Mouse (Mus musculus) embryonic facial prominence, embryonic 15.5 days (tissue): ENCODE results near the gene Cbll1. TPM values are rescaled to one million over a fixed set of nuclear protein-coding genes. Genes with fewer than 3 reads are reported as not detected.

ENCODE experiments used
- ATAC-seq: fragments of 200-750 bp; cut with Nextera tagmentation; 2 replicates; pipeline ENCODE4 v1.8.0; 2017; ENCODE audit warnings: low read depth, moderate TSS enrichment; ENCODE audit not compliant: insufficient number of reproducible peaks, low FRiP score, low TSS enrichment
- H3K27ac ChIP-seq: fragments of 300-500 bp; sonication (generic); replicated peaks from 2 replicates; pipeline ENCODE4 v1.5.1; 2015; ENCODE audit warnings: mild to moderate bottlenecking, inconsistent platforms
- H3K27me3 ChIP-seq: fragments of 300-500 bp; sonication (generic); 2 replicates; pipeline ENCODE4 v1.6.1; 2015; ENCODE audit warnings: inconsistent platforms
- H3K36me3 ChIP-seq: fragments of 300-500 bp; sonication (generic); 2 replicates; pipeline ENCODE4 v1.6.1; 2015; ENCODE audit warnings: mild to moderate bottlenecking, inconsistent platforms
- H3K4me1 ChIP-seq: fragments of 300-500 bp; sonication (generic); 2 replicates; pipeline ENCODE4 v1.6.1; 2015; ENCODE audit warnings: inconsistent platforms
- H3K4me2 ChIP-seq: fragments of 300-500 bp; sonication (generic); replicated peaks from 2 replicates; pipeline ENCODE4 v1.6.1; 2015; ENCODE audit warnings: mild to moderate bottlenecking, inconsistent platforms
- H3K4me3 ChIP-seq: fragments of 300-500 bp; sonication (generic); replicated peaks from 2 replicates; pipeline ENCODE4 v1.5.1; 2015; ENCODE audit warnings: mild to moderate bottlenecking, inconsistent platforms
- H3K9ac ChIP-seq: fragments of 300-500 bp; sonication (generic); 2 replicates; pipeline ENCODE4 v1.6.1; 2015; ENCODE audit warnings: inconsistent platforms
- H3K9me3 ChIP-seq: fragments of 300-500 bp; sonication (generic); replicated peaks from 2 replicates; pipeline ENCODE4 v1.6.1; 2016; ENCODE audit warnings: inconsistent platforms
- WGBS: fragments of 180-500 bp; shearing (Covaris S2); methylation state at CpG from one replicate; pipeline ENCODE4 v1.1.7; 2015; 5-methylcytosine and 5-hydroxymethylcytosine counted together
- polyA plus RNA-seq: library from polyadenylated mRNA; unstranded; fragments of >200 nt; fragmentation: Nextera tagmentation; extraction: Ambion mirVana; gene quantifications from 2 replicates; pipeline ENCODE4 v1.2.1, GENCODE M21; 2015

Gene Cbll1
- polyA plus RNA-seq, 1 experiment from 2014 or later: 14.9 TPM

DNA sequence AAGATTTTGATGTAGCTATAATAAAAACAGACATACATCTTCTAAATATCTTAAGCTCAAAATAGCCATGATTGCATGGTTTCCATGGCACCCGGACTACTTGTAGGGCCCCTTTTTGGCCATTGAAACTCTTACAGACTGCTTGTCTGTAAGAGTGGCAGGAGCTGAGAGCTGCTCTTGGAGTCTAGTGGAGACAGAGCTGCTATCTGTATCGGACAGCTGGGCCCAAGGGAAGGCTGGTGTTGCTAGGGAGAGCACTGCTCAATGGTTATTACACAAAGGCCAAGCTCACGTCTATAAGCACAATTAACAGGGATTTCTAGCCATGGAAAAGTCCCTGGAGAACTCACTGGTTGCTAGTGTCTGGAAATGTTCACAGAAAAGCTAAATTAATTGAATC, 22.0 kb upstream of the Cbll1 start:
- Histone ChIP-seq H3K9ac (no peak overlapping the region), H3K27ac (no peak overlapping the region), H3K9me3 (no peaks in the 10 kb centered on the region), H3K4me3 (no peak overlapping the region), H3K4me1 (no peaks in the 10 kb centered on the region), H3K36me3 (no peaks in the 10 kb centered on the region), H3K4me2 (no peak overlapping the region), H3K27me3 (no peaks in the 10 kb centered on the region)
- ATAC-seq: no peak
- 69% methylated on average over 3 of the region's 3 CpGs for WGBS

DNA sequence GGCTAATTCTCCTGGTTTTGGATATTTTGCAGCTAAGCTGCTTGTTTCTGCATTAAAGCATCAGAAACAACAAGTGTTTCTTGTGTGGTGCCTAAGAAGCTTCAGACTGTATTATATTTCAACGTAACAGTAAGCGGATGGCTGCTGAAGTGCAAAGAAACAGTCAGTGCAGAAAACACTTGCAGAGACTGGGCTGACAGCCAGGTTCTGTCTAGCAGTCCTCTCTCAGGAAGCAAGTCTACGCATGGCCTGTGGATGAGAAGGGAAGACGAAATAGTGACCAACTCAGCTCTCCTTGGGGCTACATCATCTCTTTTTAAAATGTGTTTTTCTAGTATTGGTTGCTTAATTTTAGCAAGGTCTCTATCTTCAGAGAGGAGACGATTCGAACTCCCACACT, 20.7 kb upstream of the Cbll1 start:
- ATAC-seq: no peak
- 42% methylated on average over 6 of the region's 6 CpGs for WGBS
- Histone ChIP-seq H3K36me3 (no peaks in the 10 kb centered on the region), H3K9me3 (no peaks in the 10 kb centered on the region), H3K4me2 (no peak overlapping the region), H3K9ac (no peak overlapping the region), H3K4me3 (no peak overlapping the region), H3K27ac (no peak overlapping the region), H3K4me1 (no peaks in the 10 kb centered on the region), H3K27me3 (no peaks in the 10 kb centered on the region)

GRCm38 (mm10) chr12:31513724-31514503, 14.5 kb upstream of the Cbll1 start:
- Histone ChIP-seq H3K9me3 (no peaks in the 10 kb centered on the region), H3K27me3 (no peaks in the 10 kb centered on the region), H3K9ac (no peak overlapping the region), H3K4me1 (no peaks in the 10 kb centered on the region), H3K36me3 (no peaks in the 10 kb centered on the region), H3K4me3 (no peak overlapping the region), H3K4me2 (no peak overlapping the region), H3K27ac (no peak overlapping the region)
- 70% methylated on average over 6 of the region's 6 CpGs for WGBS
- no peak for ATAC-seq

DNA sequence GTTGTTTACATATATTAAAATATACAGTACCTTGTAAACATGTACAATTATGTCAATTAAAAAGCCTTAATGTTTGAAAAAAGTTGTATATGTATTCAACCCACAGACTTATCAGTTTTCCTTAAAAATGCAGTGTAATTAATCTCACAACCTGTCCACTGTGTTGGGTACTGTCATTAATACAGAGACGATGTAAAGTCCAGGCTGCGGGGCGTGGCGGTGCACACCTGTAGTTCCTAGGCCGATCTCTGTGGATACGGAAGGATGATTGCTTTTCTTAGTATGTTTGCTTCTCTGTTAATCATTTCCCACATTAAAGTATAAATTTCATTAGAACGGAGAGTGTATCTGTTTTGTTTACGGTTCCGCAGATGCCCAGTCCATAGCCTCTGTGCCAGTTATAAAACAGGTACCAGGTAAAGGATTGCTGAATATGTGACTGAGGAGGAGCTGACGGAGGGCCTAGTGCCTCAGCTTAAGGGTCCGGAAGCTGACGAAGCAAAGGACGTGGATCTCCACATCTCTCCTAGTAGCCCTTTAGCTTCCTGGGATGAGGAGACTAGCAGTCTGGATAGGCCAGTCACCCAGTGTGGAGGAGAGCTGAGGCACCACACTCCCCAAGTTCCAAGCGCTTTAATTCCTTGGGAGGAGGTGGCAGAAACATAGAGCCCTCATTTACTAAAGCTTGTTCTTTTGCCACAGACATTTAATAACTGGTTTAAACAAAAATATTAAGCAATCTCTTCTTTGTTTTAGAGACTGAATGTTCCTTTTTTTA, 13.4 kb upstream of the Cbll1 start:
- Histone ChIP-seq H3K9me3 (no peaks in the 10 kb centered on the region), H3K4me1 (no peaks in the 10 kb centered on the region), H3K4me3 (no peak overlapping the region), H3K36me3 (no peaks in the 10 kb centered on the region), H3K9ac (no peak overlapping the region), H3K27me3 (no peaks in the 10 kb centered on the region; the same call in 1 of the 2 replicates), H3K27ac (no peak overlapping the region), H3K4me2 (no peak overlapping the region)
- no peak for ATAC-seq
- 88% methylated on average over 14 of the region's 14 CpGs for WGBS

- no peaks in the 10 kb centered on the region; the same call in 1 of the 2 replicates for H3K27me3 ChIP-seq
- no peaks in the 10 kb centered on the region for H3K9me3 ChIP-seq
- no peaks in the 10 kb centered on the region for H3K36me3 ChIP-seq
- no peak for ATAC-seq
- no peak overlapping the region for H3K4me2 ChIP-seq
- H3K9ac ChIP-seq: no peak overlapping the region
- 14% methylated on average over 5 of the region's 5 CpGs for WGBS
- no peak overlapping the region for H3K27ac ChIP-seq
- H3K4me1 ChIP-seq: no peaks in the 10 kb centered on the region
- no peak overlapping the region for H3K4me3 ChIP-seq
Measured at GRCm38 (mm10) chr12:31511218-31511617, 11.8 kb upstream of the Cbll1 start.

GRCm38 (mm10) chr12:31508496-31508895, 9.1 kb upstream of the Cbll1 start:
- Histone ChIP-seq H3K4me3 (no peak overlapping the region), H3K36me3 (no peaks in the 10 kb centered on the region), H3K9ac (no peak overlapping the region), H3K9me3 (no peaks in the 10 kb centered on the region), H3K27me3 (no peaks in the 10 kb centered on the region; the same call in 1 of the 2 replicates), H3K4me1 (no peaks in the 10 kb centered on the region), H3K4me2 (no peak overlapping the region), H3K27ac (no peak overlapping the region)
- ATAC-seq: no peak
- 85% methylated on average over 6 of the region's 6 CpGs for WGBS

- WGBS: 37% methylated on average over 6 of the region's 6 CpGs
- H3K4me1 ChIP-seq: no peaks in the 10 kb centered on the region
- H3K36me3 ChIP-seq: no peaks in the 10 kb centered on the region
- no peak overlapping the region for H3K27ac ChIP-seq
- H3K9ac ChIP-seq: no peak overlapping the region
- no peaks in the 10 kb centered on the region for H3K9me3 ChIP-seq
- H3K4me2 ChIP-seq: no peak overlapping the region
- H3K4me3 ChIP-seq: no peak overlapping the region
- no peaks in the 10 kb centered on the region; the same call in 1 of the 2 replicates for H3K27me3 ChIP-seq
- no peak for ATAC-seq
Measured at GRCm38 (mm10) chr12:31507718-31508364, 8.4 kb upstream of the Cbll1 start.

DNA sequence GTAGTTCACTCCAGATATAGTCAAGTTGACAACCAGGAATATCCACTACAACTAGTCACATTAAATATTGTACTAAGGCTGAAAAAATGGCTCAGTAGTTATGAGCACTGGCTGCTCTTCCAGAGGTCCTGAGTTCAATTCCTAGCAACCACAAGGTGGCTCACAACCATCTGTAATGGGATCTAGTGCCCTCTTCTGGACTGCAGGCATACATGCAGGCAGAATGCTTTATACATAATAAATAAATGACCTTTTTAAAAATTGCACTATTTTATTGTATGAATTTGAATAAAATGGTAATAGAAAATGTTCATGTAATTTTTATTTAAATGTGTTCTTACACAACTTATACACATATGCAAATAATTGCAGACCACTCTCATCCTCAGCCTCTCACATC, 3.8 kb upstream of the Cbll1 start:
- H3K9ac ChIP-seq: no peak overlapping the region
- no peak overlapping the region for H3K4me3 ChIP-seq
- no peaks in the 10 kb centered on the region for H3K9me3 ChIP-seq
- peaks cover 9% of the 10 kb centered on the region for H3K4me1 ChIP-seq
- no peak overlapping the region for H3K4me2 ChIP-seq
- no peaks in the 10 kb centered on the region for H3K27me3 ChIP-seq
- no peaks in the 10 kb centered on the region for H3K36me3 ChIP-seq
- ATAC-seq: no peak
- no peak overlapping the region for H3K27ac ChIP-seq

- Histone ChIP-seq H3K9ac (no peak overlapping the region), H3K36me3 (no peaks in the 10 kb centered on the region), H3K4me1 (peaks cover 14% of the 10 kb centered on the region), H3K4me3 (no peak overlapping the region), H3K27ac (no peak overlapping the region), H3K9me3 (no peaks in the 10 kb centered on the region), H3K27me3 (no peaks in the 10 kb centered on the region), H3K4me2 (no peak overlapping the region)
- WGBS: 47% methylated on average over 4 of the region's 4 CpGs
- ATAC-seq: no peak
Measured at GRCm38 (mm10) chr12:31501266-31501665, 1.9 kb upstream of the Cbll1 start.

DNA sequence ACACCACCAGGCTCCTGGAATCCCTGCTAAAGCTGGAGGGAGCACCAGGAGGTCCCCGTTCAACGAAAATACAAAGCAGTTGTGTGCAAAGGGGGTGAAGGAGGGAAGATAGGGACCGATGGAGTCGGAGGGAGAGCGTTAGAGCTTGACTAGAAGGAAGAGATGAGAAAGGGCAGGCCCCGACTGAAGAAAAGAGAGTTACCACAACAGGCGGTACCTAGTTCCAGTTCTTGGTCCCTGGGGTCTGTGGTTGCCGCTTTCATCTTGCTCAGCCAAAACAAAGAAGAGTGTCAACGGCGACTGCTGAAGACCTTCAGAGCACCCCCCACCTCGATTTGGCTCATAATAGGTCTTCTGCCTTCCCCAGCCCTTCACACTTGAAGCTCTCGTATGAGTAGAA, 780 bp upstream of the Cbll1 start:
- Histone ChIP-seq H3K27me3 (no peaks in the 10 kb centered on the region), H3K36me3 (no peaks in the 10 kb centered on the region), H3K9me3 (no peaks in the 10 kb centered on the region), H3K9ac (peak overlapping the region; percentile 26), H3K4me3 (peak overlapping the region; percentile 97), H3K4me1 (peaks cover 14% of the 10 kb centered on the region), H3K4me2 (peak overlapping the region; percentile 82), H3K27ac (peak overlapping the region; percentile 94)
- peak; percentile 4; the same call in 1 of the 2 replicates for ATAC-seq
- 5% methylated on average over 12 of the region's 12 CpGs for WGBS

- under 1% methylated on average over 25 of the region's 25 CpGs for WGBS
- ATAC-seq: no peak
- peak overlapping the region; percentile 75 for H3K4me2 ChIP-seq
- peaks cover 5% of the 10 kb centered on the region; the same call in 1 of the 2 replicates for H3K36me3 ChIP-seq
- no peaks in the 10 kb centered on the region for H3K9me3 ChIP-seq
- no peaks in the 10 kb centered on the region for H3K27me3 ChIP-seq
- peaks cover 14% of the 10 kb centered on the region for H3K4me1 ChIP-seq
- peak overlapping the region; percentile 72 for H3K9ac ChIP-seq
- H3K4me3 ChIP-seq: peak overlapping the region; percentile 97
- H3K27ac ChIP-seq: peak overlapping the region; percentile 94
Measured at GRCm38 (mm10) chr12:31498936-31499313, 491 bp downstream of the Cbll1 start.
